Mouse (Mus musculus) ES-E14 (cell line): ENCODE data around the gene Iqcd.

Experiments
- HCFC1 ChIP-seq: IDR thresholded peaks from 2 replicates; pipeline ENCODE4 v1.6.1; 2012; ENCODE audit warnings: low read length, inconsistent platforms, borderline replicate concordance; ENCODE audit not compliant: insufficient read depth
- MAFK ChIP-seq: IDR thresholded peaks from 2 replicates; pipeline ENCODE4 v1.6.1; 2014; ENCODE audit warnings: mild to moderate bottlenecking, low read depth, low read length, inconsistent platforms; ENCODE audit not compliant: insufficient read depth
- ZC3H11A ChIP-seq: IDR thresholded peaks from 2 replicates; pipeline ENCODE4 v1.6.1; 2012; ENCODE audit warnings: low read depth, mild to moderate bottlenecking, inconsistent platforms, low read length, borderline replicate concordance

DNA sequence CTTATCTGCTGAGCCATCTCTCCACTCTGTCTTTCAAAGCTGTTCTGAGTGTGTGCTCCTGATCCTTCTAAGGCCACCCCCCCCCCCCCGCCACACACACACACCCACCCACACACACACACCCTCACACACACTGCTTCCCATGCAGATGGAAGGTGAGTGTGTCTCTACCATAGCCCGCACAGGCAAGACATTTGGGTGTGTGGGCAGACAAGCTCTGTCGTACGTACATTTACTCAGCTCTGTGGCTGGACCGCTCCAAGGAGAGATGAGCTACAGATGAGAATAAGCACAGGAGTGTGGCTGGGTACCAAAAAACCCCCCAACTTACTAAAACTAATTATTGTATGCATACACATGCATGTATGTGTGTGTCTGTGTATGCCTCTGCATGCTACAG lies 38.1 kb upstream of the Iqcd start:
- TF ChIP-seq HCFC1, result no peak
- TF ChIP-seq MAFK, result no peak
- no peak for TF ChIP-seq ZC3H11A
